Mouse (Mus musculus): Measurements from ENCODE around the gene C2cd4a. TPM values are rescaled to one million over a fixed set of nuclear protein-coding genes. Genes with fewer than 3 reads are reported as not detected.

Gene C2cd4a
- total RNA-seq, 2 experiments from 2014 or later: 0.36 to 0.79 TPM

DNA sequence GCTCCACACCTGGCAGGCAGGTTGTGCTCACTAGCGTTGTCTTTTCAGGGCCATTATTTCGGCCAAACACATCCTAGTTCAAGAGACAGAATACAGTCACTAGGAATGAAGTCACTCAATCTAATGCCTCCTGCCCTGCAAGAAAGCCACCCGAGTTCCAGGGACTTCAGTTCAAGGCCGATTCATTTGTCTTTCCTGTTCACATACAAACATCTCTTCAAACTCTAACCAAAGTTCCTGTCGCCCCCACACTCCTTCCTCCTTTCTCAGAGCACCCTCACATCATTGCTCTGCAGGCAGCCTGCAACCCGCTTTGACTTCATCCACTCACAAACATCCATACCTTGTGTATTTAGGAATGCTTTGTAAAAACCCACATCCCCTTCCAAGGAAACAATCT is 38.6 kb downstream of the C2cd4a start:
- no peak for DNase-seq (ENCODE audit: low spot score in 2 of 2)

DNA sequence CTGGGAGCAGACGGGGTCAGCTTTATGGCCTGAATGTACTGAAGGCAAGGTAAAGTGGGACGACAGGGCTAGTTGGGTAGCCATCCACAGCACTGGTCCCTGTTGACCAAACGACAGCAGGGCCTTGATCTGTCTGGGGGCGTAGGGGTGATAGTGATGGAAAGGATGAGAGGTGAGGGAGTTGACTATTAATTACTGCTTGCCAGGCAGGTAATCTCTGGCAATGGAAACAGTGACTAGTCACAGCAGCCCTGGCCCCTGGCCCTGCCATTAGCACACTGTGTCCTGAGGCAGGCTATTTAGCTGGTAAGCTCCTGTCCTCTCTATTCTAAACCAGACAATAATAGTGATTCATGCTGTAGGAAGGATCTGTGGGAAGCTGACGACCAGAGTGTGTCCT is 39.7 kb downstream of the C2cd4a start:
- DNase-seq (ENCODE audit: low spot score in 2 of 2): no peak

DNA sequence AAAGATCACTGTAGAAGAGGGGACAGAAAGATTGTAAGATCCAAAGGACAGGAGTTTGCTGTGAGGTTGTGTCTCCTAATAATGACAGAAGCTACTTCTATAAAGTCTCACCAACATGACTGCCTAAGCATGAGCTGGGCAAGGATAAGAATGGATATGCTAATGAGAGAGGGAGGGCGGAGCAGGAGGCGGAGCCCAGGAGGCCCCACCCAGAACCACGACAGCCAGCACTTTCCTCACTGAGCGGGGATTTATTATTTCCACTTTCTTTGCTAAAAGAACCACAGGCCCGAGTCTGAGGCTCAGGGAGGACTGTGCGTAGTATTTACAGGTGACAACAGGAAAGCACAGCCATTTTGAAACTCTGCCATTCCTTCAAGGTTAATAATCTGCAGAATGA is 44.5 kb downstream of the C2cd4a start:
- no peak for DNase-seq (ENCODE audit: low spot score in 2 of 2)

DNA sequence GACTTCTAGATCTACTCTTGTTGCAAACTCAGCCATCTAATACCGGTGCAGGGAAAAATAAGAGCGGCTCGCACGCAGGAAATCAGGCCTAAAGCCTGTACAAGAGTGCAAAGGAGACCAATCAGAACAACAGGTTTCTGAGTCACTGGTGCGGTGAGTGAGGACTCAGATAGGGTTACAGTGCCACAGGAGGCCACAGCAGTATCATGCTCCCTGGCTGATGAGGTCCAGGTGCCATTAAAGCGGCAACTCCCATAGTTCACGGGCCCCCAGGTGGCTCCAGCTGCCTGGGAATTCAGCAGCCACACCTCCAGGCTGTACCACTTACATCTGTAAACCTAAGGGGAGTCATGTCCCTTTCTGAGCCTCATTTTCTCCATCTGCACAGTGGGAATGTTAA is 45.8 kb downstream of the C2cd4a start:
- no peak for DNase-seq (ENCODE audit: low spot score in 2 of 2)

DNA sequence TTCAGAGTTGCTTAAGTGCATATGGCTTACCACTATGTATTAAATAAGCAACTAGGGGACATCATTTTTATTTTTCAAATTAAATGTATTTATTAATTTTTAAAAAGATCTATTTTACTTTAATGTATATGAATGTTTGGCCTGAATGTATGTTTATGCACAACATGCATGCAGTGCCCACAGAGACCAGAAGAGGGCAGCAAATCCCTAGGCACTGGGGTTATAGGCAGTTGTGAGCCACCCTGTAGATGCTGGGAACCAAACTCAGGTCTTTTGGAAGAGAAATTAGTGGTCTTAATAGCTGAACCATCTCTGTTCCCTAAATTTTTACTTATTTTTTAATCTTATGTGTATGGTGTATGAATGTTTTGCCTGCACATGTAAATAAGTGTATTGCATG is 48.2 kb downstream of the C2cd4a start:
- DNase-seq (ENCODE audit: low spot score in 2 of 2): no peak

DNA sequence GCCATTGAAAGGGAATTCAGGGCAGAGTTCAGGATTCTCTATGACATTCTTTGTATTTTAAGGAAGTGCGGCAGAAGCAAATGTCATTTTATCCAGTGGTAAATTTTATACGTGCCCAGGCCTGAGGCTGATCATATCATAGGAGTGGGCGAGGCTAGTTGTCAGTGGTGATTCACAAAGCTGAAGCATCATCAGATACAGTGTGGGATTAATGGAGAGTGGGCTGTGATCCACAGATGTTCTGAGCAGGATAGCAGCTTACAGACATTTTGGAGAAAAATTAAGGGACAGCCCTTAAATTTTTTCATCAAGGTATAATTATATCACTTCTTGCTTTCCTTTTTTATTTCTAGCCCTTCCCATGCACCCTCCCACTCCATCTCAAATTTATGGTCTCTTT is 48.7 kb downstream of the C2cd4a start:
- DNase-seq (ENCODE audit: low spot score in 2 of 2): no peak

DNA sequence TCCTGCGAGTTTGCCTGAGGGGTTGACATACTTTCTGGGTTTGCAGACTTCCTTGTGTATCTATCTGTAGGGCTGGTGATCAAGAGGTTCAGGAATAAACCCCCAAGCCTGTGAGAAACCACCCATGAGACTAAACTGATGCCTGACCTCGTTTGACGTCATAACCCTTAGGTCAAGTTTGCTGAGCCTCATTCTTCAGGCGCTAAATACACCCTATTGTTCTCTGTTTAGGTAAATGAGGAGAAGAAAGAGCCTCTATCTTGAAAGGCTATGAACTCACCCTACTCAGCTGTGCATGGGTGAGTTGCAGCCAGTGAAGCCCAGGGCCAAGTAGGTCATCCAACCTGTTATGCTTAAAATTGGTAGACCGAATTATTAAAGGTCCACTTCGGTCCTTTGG is 49.3 kb downstream of the C2cd4a start:
- no peak for DNase-seq (ENCODE audit: low spot score in 2 of 2)

Other genes with a start within 250 kb of the C2cd4a start
- 1 to 10 TPM; 3.2 to 5.9 TPM for gene C2cd4b, start 72.9 kb downstream of the C2cd4a start, total RNA-seq (2021)
- 10 to 100 TPM; 32.3 to 32.5 TPM for gene Vps13c, start 8.1 kb upstream of the C2cd4a start, total RNA-seq (2021)